Mouse (Mus musculus) hindbrain, postnatal 0 days (tissue): ENCODE results near the gene Tmem41a. TPM values are rescaled to one million over a fixed set of nuclear protein-coding genes. Genes with fewer than 3 reads are reported as not detected.
"Not testable (repeated sequence)": the region's sequence is repeated elsewhere in the genome, so short reads cannot be mapped to it uniquely, and the experiment has no call there.

Experiments used
- ATAC-seq: fragments of 200-750 bp; cut with Nextera tagmentation; 2 replicates; pipeline ENCODE4 v1.8.0; 2017; ENCODE audit warnings: mild to moderate bottlenecking, moderate TSS enrichment, moderate library complexity
- DNase-seq: peaks from one replicate; pipeline ENCODE4 v3.0.0-alpha.2; 2015; ENCODE audit warnings: low spot score
- H3K27ac ChIP-seq: fragments of 300-500 bp; sonication (generic); 2 replicates; pipeline ENCODE4 v1.5.1; 2014; ENCODE audit warnings: mild to moderate bottlenecking
- H3K27me3 ChIP-seq: fragments of 300-500 bp; sonication (generic); 2 replicates; pipeline ENCODE4 v1.6.1; 2014; ENCODE audit warnings: low read length, mixed read lengths; ENCODE audit not compliant: insufficient read depth
- H3K36me3 ChIP-seq: fragments of 300-500 bp; sonication (generic); 2 replicates; pipeline ENCODE4 v1.6.1; 2014; ENCODE audit warnings: low read length, mixed read lengths; ENCODE audit not compliant: insufficient read depth
- H3K4me1 ChIP-seq: fragments of 300-500 bp; sonication (generic); 2 replicates; pipeline ENCODE4 v1.6.1; 2014; ENCODE audit warnings: antibody characterized with exemption, low read length, mixed read lengths; ENCODE audit not compliant: insufficient read depth
- H3K4me2 ChIP-seq: fragments of 300-500 bp; sonication (generic); 2 replicates; pipeline ENCODE4 v1.6.1; 2014; ENCODE audit warnings: low read depth, mild to moderate bottlenecking, low read length, moderate library complexity, mixed read lengths
- H3K4me3 ChIP-seq: fragments of 300-500 bp; sonication (generic); 2 replicates; pipeline ENCODE4 v1.5.1; 2014; ENCODE audit warnings: low read length
- H3K9ac ChIP-seq: fragments of 300-500 bp; sonication (generic); replicated peaks from 2 replicates; pipeline ENCODE4 v1.6.1; 2014; ENCODE audit warnings: mild to moderate bottlenecking, low read length, moderate library complexity, mixed read lengths
- H3K9me3 ChIP-seq: fragments of 300-500 bp; sonication (generic); 2 replicates; pipeline ENCODE4 v1.6.1; 2016; ENCODE audit warnings: low read length, mixed read lengths
- CTCF ChIP-seq: IDR thresholded peaks from 2 replicates; pipeline ENCODE4 v1.5.1; 2016; ENCODE audit warnings: antibody characterized with exemption, control low read depth, low read depth
- WGBS: fragments of 180-500 bp; shearing (Covaris S2); extraction: QIAGEN DNeasy Blood & Tissue Kit; methylation state at CpG from one replicate; pipeline ENCODE4 v1.1.7; 2014; 5-methylcytosine and 5-hydroxymethylcytosine counted together
- polyA plus RNA-seq: library from polyadenylated mRNA; unstranded; fragments of >200 nt; fragmentation: Nextera tagmentation; extraction: Ambion mirVana; gene quantifications from 2 replicates; pipeline ENCODE4 v1.2.1, GENCODE M21; 2015
- total RNA-seq: library from RNA; depleted of rRNA; stranded (reverse); fragments of >200 nt; gene quantifications from 2 replicates; pipeline ENCODE4 v1.2.3, GENCODE M21; 2014; rRNA removed

The Tmem41a gene
- total RNA-seq (28.8 and 38.3 TPM in 2 replicates), polyA plus RNA-seq (54.9 and 55.5 TPM in 2 replicates)

DNA sequence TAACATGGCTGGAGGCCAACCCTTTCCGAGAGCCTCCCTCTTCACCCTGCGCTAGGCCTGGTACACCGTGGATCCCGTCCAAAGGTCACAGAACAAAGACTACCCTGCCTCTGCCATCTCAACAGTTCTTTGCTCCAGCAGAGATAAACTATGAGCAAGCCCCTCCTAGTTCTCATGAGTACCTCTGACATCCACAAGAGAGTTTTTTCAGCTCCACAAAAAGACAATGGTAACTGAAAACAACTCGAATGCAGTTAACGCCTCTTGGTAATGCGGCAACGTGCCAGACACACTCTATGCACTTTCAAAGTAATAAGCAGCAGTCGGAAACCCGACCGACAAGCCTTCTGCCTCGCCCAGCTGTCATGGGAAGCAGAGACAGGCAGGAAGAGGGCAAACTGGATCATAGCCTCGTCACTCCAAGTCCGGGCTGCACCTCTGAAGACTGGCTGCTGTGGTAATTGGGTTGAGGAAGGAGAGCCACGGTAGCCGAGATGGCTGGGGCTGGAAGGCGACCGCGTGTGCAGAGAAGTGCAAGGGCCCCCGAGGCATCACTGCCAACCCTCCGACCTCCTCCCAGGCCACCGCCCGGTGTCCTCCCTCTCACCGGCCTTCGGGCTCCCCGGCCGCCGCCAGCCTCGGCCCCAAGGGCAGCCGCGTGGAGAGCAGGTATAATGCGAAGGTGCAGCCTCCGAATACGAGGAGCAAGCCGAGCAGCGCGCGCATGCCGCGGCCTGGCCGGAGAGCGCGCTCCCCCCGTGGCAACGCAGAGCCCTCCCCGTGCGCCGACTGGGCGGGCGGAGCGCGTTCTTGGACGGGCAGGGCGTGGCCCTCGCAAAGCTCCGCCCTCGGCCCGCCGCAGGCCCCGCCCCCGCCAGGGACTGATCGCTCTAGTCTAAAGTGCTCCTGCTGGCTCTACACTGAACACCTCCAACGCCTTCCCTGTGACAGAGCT is at the start of gene Tmem41a:
TSS of gene Tmem41a (minus strand) at position 792 of the 955 bp plus-strand sequence.
- peak within 1 kb of the TSS; percentile 73 for H3K4me3 ChIP-seq
- no peaks in the 10 kb centered on the region for H3K36me3 ChIP-seq
- 0 out of 2 replicates have a peak, but pooled peaks cover 8% of the 10 kb centered on the region for H3K4me1 ChIP-seq
- peak within 1 kb of the TSS; percentile 68 for H3K9ac ChIP-seq
- peak; percentile 97 for ATAC-seq
- H3K4me2 ChIP-seq: peak within 1 kb of the TSS; percentile 71
- WGBS: under 1% methylated on average over 63 of the region's 63 CpGs
- peak; percentile 92 for DNase-seq
- no peaks in the 10 kb centered on the region for H3K9me3 ChIP-seq
- H3K27me3 ChIP-seq: no peaks in the 10 kb centered on the region
- peak; percentile 32 for TF ChIP-seq CTCF
- peak within 1 kb of the TSS; percentile 85 for H3K27ac ChIP-seq

DNA sequence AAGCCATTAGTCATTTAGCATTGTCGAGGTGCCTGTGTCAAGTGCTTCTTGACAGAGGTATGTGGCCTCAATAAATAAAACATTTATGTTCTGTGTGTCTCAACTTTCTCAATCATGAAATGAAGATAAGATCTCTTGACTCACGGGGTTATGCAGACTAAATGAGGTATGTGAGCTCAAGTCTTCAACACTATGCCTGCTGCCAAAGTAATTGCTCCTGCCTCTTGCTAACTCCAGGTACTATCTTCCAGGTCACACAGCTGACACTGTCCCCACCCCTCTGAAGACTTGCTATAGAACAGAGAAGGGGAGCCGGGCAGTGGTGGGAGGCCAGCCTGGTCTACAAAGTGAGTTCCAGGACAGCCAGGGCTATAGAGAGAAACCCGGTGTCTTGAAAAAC is 49.0 kb upstream of the Tmem41a start:
- no peaks in the 10 kb centered on the region for H3K4me1 ChIP-seq
- no peak overlapping the region for H3K4me2 ChIP-seq
- 72% methylated on average over 4 of the region's 4 CpGs for WGBS
- H3K36me3 ChIP-seq: no peaks in the 10 kb centered on the region
- ATAC-seq: no peak
- DNase-seq: no peak
- no peak overlapping the region for H3K27ac ChIP-seq
- no peak overlapping the region for H3K4me3 ChIP-seq
- no peaks in the 10 kb centered on the region for H3K9me3 ChIP-seq
- peaks cover 7% of the 10 kb centered on the region; the same call in 1 of the 2 replicates for H3K27me3 ChIP-seq
- no peak overlapping the region for H3K9ac ChIP-seq
- no peak for TF ChIP-seq CTCF

DNA sequence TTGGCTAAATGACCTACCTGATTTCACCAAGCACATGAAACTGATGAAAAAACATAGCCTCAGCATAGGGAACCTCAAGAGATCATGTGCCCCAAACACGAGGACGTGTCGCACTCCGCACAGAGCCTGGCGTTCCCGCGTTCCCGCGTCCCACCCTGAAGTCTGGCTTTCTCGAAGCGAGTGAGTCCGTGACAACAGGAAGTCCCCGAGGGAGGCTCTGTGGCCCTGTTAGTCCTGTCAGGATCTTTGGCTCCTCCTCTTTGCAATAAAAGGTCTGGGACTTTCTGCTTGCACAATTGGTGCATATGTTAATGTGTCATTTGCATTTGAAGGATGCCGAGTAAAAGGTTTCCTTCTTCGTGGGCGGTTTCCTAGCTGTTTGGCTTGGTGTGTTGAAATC is 48.0 kb upstream of the Tmem41a start, which contains the start of gene Liph:
TSS of gene Liph (minus strand) at position 360 of the 400 bp plus-strand sequence.
- H3K36me3 ChIP-seq: no peaks in the 10 kb centered on the region
- H3K9me3 ChIP-seq: no peaks in the 10 kb centered on the region
- H3K4me3 ChIP-seq: peak within 1 kb of the TSS; percentile 26
- 2% methylated on average over 16 of the region's 16 CpGs for WGBS
- peaks cover 7% of the 10 kb centered on the region; the same call in 1 of the 2 replicates for H3K27me3 ChIP-seq
- DNase-seq (peak; percentile 15), ATAC-seq (no peak)
- no peak within 1 kb of the TSS; the same call in 1 of the 2 replicates for H3K9ac ChIP-seq
- H3K27ac ChIP-seq: no peak within 1 kb of the TSS
- H3K4me2 ChIP-seq: peak within 1 kb of the TSS; percentile 58
- no peak for TF ChIP-seq CTCF
- H3K4me1 ChIP-seq: no peaks in the 10 kb centered on the region

DNA sequence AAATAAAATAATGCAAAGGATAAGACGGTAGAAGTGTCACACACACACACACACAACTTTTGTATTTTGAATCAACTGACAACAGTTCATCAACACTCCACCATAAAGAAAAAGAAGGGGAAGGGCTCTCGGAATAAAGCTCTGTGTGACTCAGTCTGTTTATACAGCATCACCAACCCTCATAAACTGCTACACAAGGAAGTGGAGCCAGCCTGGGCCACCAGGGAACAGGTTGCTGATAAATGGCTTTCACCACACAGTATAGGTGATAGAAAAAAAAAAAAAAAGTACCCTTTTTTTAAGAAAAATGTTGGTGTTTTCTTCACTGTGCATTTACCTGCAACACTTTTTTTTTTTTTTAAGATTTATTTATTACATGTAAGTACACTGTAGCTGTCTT is 44.4 kb upstream of the Tmem41a start:
- ATAC-seq: no peak
- DNase-seq: no peak
- 95% methylated on average over 2 of the region's 2 CpGs for WGBS
- Histone ChIP-seq H3K27ac (no peak overlapping the region), H3K9me3 (no peaks in the 10 kb centered on the region), H3K4me2 (no peak overlapping the region), H3K36me3 (no peaks in the 10 kb centered on the region), H3K9ac (no peak overlapping the region), H3K27me3 (no peaks in the 10 kb centered on the region), H3K4me1 (no peaks in the 10 kb centered on the region), H3K4me3 (no peak overlapping the region)
- no peak for TF ChIP-seq CTCF

DNA sequence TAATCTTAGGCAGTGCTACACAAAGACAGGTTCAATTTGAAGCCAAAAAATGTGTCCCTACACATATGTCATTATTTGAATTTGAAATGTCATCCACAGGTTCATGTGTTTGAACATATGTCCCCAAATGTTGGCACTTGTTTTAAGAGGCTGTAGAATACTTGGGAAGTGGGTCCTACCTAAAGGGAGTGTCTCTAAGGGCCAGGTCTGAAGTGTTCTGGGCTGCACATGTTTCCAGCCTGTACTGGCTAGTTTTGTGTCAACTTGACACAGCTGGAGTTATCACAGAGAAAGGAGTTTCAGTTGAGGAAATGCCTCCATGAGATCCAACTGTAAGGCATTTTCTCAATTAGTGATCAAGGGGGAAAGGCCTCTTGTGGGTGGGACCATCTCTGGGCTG is 43.5 kb upstream of the Tmem41a start:
- not testable (repeated sequence) for H3K9ac ChIP-seq, H3K27me3 ChIP-seq, H3K27ac ChIP-seq, H3K9me3 ChIP-seq, H3K4me2 ChIP-seq, H3K4me3 ChIP-seq, DNase-seq, ATAC-seq, H3K4me1 ChIP-seq, H3K36me3 ChIP-seq

DNA sequence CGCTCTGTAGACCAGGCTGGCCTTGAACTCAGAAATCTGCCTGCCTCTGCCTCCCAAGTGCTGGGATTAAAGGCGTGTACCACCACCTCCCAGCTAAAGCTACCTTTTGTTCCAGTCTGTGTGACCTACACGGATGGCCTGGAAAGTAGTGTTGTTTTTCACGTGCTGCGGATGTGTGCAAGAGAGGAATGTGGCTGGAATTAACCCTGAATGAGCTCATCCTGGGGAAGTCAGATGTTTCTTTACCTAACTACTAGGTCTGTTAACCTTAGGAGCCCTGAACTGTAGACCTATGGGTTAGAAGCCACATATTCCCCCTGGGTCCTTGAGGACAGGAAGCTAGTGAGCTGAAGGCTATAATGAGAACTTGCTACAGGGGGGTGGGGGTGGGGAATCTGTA is 40.6 kb upstream of the Tmem41a start:
- Histone ChIP-seq H3K4me3 (no peak overlapping the region), H3K27ac (no peak overlapping the region), H3K36me3 (no peaks in the 10 kb centered on the region), H3K9ac (no peak overlapping the region), H3K27me3 (no peaks in the 10 kb centered on the region), H3K4me2 (no peak overlapping the region), H3K4me1 (no peaks in the 10 kb centered on the region), H3K9me3 (no peaks in the 10 kb centered on the region)
- no peak for DNase-seq
- TF ChIP-seq CTCF: no peak
- no peak for ATAC-seq
- WGBS: 74% methylated on average over 5 of the region's 5 CpGs

DNA sequence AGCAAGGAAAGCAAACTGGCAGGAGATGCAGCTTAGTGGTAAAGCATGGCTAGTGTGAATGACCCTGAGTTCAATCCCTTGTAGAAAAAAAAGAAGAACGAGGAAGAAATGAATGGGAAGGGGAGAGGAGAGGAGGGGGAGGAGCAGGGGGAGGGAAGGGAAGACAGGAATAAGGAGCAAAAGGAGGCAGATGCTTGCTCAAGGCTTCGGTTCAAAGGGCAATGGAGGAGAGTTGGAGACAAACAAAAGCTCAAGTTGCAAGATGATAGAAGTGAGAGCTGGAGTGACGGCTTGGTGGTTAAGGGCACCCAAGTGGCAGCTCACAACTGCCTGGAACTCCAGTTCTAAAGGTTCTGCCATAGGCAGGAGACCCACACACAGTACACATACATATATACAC is 38.8 kb upstream of the Tmem41a start:
- TF ChIP-seq CTCF: no peak
- DNase-seq (no peak), ATAC-seq (no peak)
- Histone ChIP-seq H3K36me3 (no peaks in the 10 kb centered on the region), H3K4me2 (no peak overlapping the region), H3K9me3 (no peaks in the 10 kb centered on the region), H3K4me3 (no peak overlapping the region), H3K9ac (no peak overlapping the region), H3K27me3 (no peaks in the 10 kb centered on the region), H3K4me1 (no peaks in the 10 kb centered on the region), H3K27ac (no peak overlapping the region)
- 57% methylated on average over 3 of the region's 3 CpGs for WGBS
